Mouse (Mus musculus): ENCODE results near the gene Smyd5.
A peak's percentile ranks its signal among the peaks of the same experiment; 100 is the strongest.

GRCm38 (mm10) chr6:85477366-85477917 lies 45.7 kb downstream of the Smyd5 start:
- peak; percentile 92 for TF ChIP-seq CTCF (IDR thresholded peaks at IDR 0.05; ENCODE audit: low read depth, low read length)
- TF ChIP-seq POLR2A (IDR thresholded peaks at IDR 0.05; ENCODE audit: insufficient read depth, low read length), result no peak
- no peak for TF ChIP-seq EP300 (IDR thresholded peaks at IDR 0.05; ENCODE audit: insufficient read depth, low read depth, low read length)
